Mouse (Mus musculus) hindbrain, postnatal 0 days (tissue): ENCODE data around the gene Ube2d3. TPM values are rescaled to one million over a fixed set of nuclear protein-coding genes. Genes with fewer than 3 reads are reported as not detected.
"Not testable (repeated sequence)": the region's sequence is repeated elsewhere in the genome, so short reads cannot be mapped to it uniquely, and the experiment has no call there.

Source experiments
- ATAC-seq: fragments of 200-750 bp; cut with Nextera tagmentation; 2 replicates; pipeline ENCODE4 v1.8.0; 2017; ENCODE audit warnings: mild to moderate bottlenecking, moderate TSS enrichment, moderate library complexity
- DNase-seq: peaks from one replicate; pipeline ENCODE4 v3.0.0-alpha.2; 2015; ENCODE audit warnings: low spot score
- H3K27ac ChIP-seq: fragments of 300-500 bp; sonication (generic); 2 replicates; pipeline ENCODE4 v1.5.1; 2014; ENCODE audit warnings: mild to moderate bottlenecking
- H3K27me3 ChIP-seq: fragments of 300-500 bp; sonication (generic); 2 replicates; pipeline ENCODE4 v1.6.1; 2014; ENCODE audit warnings: low read length, mixed read lengths; ENCODE audit not compliant: insufficient read depth
- H3K36me3 ChIP-seq: fragments of 300-500 bp; sonication (generic); 2 replicates; pipeline ENCODE4 v1.6.1; 2014; ENCODE audit warnings: low read length, mixed read lengths; ENCODE audit not compliant: insufficient read depth
- H3K4me1 ChIP-seq: fragments of 300-500 bp; sonication (generic); 2 replicates; pipeline ENCODE4 v1.6.1; 2014; ENCODE audit warnings: antibody characterized with exemption, low read length, mixed read lengths; ENCODE audit not compliant: insufficient read depth
- H3K4me2 ChIP-seq: fragments of 300-500 bp; sonication (generic); 2 replicates; pipeline ENCODE4 v1.6.1; 2014; ENCODE audit warnings: low read depth, mild to moderate bottlenecking, low read length, moderate library complexity, mixed read lengths
- H3K4me3 ChIP-seq: fragments of 300-500 bp; sonication (generic); 2 replicates; pipeline ENCODE4 v1.5.1; 2014; ENCODE audit warnings: low read length
- H3K9ac ChIP-seq: fragments of 300-500 bp; sonication (generic); replicated peaks from 2 replicates; pipeline ENCODE4 v1.6.1; 2014; ENCODE audit warnings: mild to moderate bottlenecking, low read length, moderate library complexity, mixed read lengths
- H3K9me3 ChIP-seq: fragments of 300-500 bp; sonication (generic); 2 replicates; pipeline ENCODE4 v1.6.1; 2016; ENCODE audit warnings: low read length, mixed read lengths
- CTCF ChIP-seq: IDR thresholded peaks from 2 replicates; pipeline ENCODE4 v1.5.1; 2016; ENCODE audit warnings: antibody characterized with exemption, control low read depth, low read depth
- WGBS: fragments of 180-500 bp; shearing (Covaris S2); extraction: QIAGEN DNeasy Blood & Tissue Kit; methylation state at CpG from one replicate; pipeline ENCODE4 v1.1.7; 2014; 5-methylcytosine and 5-hydroxymethylcytosine counted together
- polyA plus RNA-seq: library from polyadenylated mRNA; unstranded; fragments of >200 nt; fragmentation: Nextera tagmentation; extraction: Ambion mirVana; gene quantifications from 2 replicates; pipeline ENCODE4 v1.2.1, GENCODE M21; 2015
- total RNA-seq: library from RNA; depleted of rRNA; stranded (reverse); fragments of >200 nt; gene quantifications from 2 replicates; pipeline ENCODE4 v1.2.3, GENCODE M21; 2014

The Ube2d3 gene
- total and polyA plus RNA-seq, 2 experiments from 2014 or later, result 336 to 632 TPM

GRCm38 (mm10) chr3:135476286-135476685 is 38.3 kb downstream of the Ube2d3 start:
- no peak for DNase-seq
- H3K27ac ChIP-seq, result no peak overlapping the region
- no peaks in the 10 kb centered on the region for H3K4me1 ChIP-seq
- H3K9me3 ChIP-seq, result no peaks in the 10 kb centered on the region
- H3K27me3 ChIP-seq, result no peaks in the 10 kb centered on the region
- no peak overlapping the region for H3K9ac ChIP-seq
- TF ChIP-seq CTCF, result no peak
- no peak for ATAC-seq
- H3K4me2 ChIP-seq, result no peak overlapping the region
- no peaks in the 10 kb centered on the region for H3K36me3 ChIP-seq
- no peak overlapping the region for H3K4me3 ChIP-seq
- WGBS, result 77% methylated on average over 6 of the region's 6 CpGs

- ATAC-seq (no peak), DNase-seq (no peak)
- H3K27me3 ChIP-seq, result no peaks in the 10 kb centered on the region
- no peak overlapping the region for H3K9ac ChIP-seq
- H3K4me1 ChIP-seq, result no peaks in the 10 kb centered on the region
- H3K27ac ChIP-seq, result no peak overlapping the region
- H3K36me3 ChIP-seq, result no peaks in the 10 kb centered on the region
- TF ChIP-seq CTCF, result no peak
- no peak overlapping the region for H3K4me2 ChIP-seq
- H3K4me3 ChIP-seq, result no peak overlapping the region
- H3K9me3 ChIP-seq, result no peaks in the 10 kb centered on the region
- WGBS, result 97% methylated on average over 2 of the region's 2 CpGs
Observed at GRCm38 (mm10) chr3:135476977-135477376, 39.0 kb downstream of the Ube2d3 start.

GRCm38 (mm10) chr3:135479090-135479489 is 41.1 kb downstream of the Ube2d3 start:
- not testable (repeated sequence) for H3K4me1 ChIP-seq, H3K27me3 ChIP-seq, H3K9me3 ChIP-seq, H3K4me3 ChIP-seq, H3K4me2 ChIP-seq, H3K9ac ChIP-seq, H3K27ac ChIP-seq, H3K36me3 ChIP-seq, DNase-seq, ATAC-seq
- 89% methylated on average over 5 of the region's 5 CpGs for WGBS

GRCm38 (mm10) chr3:135480767-135481166 is 42.8 kb downstream of the Ube2d3 start:
- WGBS, result 86% methylated on average over 6 of the region's 6 CpGs
- DNase-seq (no peak), ATAC-seq (no peak)
- H3K9me3 ChIP-seq, result no peaks in the 10 kb centered on the region
- H3K36me3 ChIP-seq, result no peaks in the 10 kb centered on the region
- no peak for TF ChIP-seq CTCF
- no peaks in the 10 kb centered on the region for H3K4me1 ChIP-seq
- no peak overlapping the region for H3K4me2 ChIP-seq
- no peaks in the 10 kb centered on the region for H3K27me3 ChIP-seq
- no peak overlapping the region for H3K9ac ChIP-seq
- H3K27ac ChIP-seq, result no peak overlapping the region
- H3K4me3 ChIP-seq, result no peak overlapping the region

- ATAC-seq, result no peak
- Histone ChIP-seq H3K27me3 (no peaks in the 10 kb centered on the region), H3K4me1 (no peaks in the 10 kb centered on the region), H3K9me3 (no peaks in the 10 kb centered on the region), H3K36me3 (no peaks in the 10 kb centered on the region), H3K27ac (no peak overlapping the region), H3K4me3 (no peak overlapping the region), H3K4me2 (no peak overlapping the region), H3K9ac (no peak overlapping the region)
- TF ChIP-seq CTCF, result no peak
- WGBS, result 85% methylated on average over 3 of the region's 3 CpGs
- DNase-seq, result no peak
Observed at GRCm38 (mm10) chr3:135481608-135482007, 43.7 kb downstream of the Ube2d3 start.

GRCm38 (mm10) chr3:135484650-135485049 is 46.7 kb downstream of the Ube2d3 start:
- ATAC-seq, DNase-seq, H3K4me1 ChIP-seq, H3K27me3 ChIP-seq, H3K9me3 ChIP-seq, H3K36me3 ChIP-seq, H3K9ac ChIP-seq, H3K27ac ChIP-seq: not testable (repeated sequence)
- H3K4me2 ChIP-seq, result peak overlapping the region; percentile 97
- 90% methylated on average over 15 of the region's 15 CpGs for WGBS
- peak overlapping the region; percentile 55; the same call in 1 of the 2 replicates for H3K4me3 ChIP-seq

GRCm38 (mm10) chr3:135485128-135485899 is 47.4 kb downstream of the Ube2d3 start, which contains the start of gene Manba:
Gene Manba (plus strand): TSS chr3:135485611.
- H3K27ac ChIP-seq, result peak within 1 kb of the TSS; percentile 16; the same call in 1 of the 2 replicates
- 1% methylated on average over 48 of the region's 48 CpGs for WGBS

More at GRCm38 (mm10) chr3:135485128-135485899, 47.4 kb downstream of the Ube2d3 start, which contains the start of gene Manba:
- no peaks in the 10 kb centered on the region for H3K36me3 ChIP-seq
- H3K4me1 ChIP-seq, result no peaks in the 10 kb centered on the region
- peak within 1 kb of the TSS; percentile 55 for H3K4me3 ChIP-seq
- H3K9ac ChIP-seq, result peak within 1 kb of the TSS; percentile 61
- TF ChIP-seq CTCF, result peak; percentile 31; the same call in 1 of the 2 replicates
- ATAC-seq (peak; percentile 93), DNase-seq (peak; percentile 74)
- peak within 1 kb of the TSS; percentile 97 for H3K4me2 ChIP-seq
- H3K27me3 ChIP-seq, result no peaks in the 10 kb centered on the region
- H3K9me3 ChIP-seq, result no peaks in the 10 kb centered on the region
